Mouse (Mus musculus) NIH3T3 (cell line): Measurements from ENCODE around the gene Itm2b.
A peak's percentile ranks its signal among the peaks of the same experiment; 100 is the strongest.

ENCODE experiments used
- DNase-seq: peaks from one replicate; pipeline ENCODE4 v3.0.0-alpha.2; 2012; ENCODE audit warnings: low read depth

The Itm2b gene

DNA sequence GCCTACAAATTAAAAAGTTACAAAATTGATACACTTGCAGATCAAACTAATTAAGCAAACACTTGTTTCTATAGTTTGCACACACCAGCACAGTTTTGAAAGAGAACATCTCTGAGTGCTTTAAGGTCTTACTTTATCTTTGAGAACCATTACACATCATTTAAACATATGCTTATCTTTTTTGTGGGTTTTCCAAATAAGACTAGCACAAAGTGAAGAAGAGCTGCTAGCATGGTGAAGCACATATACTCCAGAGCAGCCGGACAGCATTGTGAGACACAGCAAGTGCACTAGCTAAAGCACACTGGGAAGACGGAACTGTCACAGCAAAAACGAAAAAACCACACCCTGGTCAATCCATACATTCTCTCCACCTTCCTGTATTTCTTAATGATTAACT, 62.9 kb downstream of the Itm2b start:
- no peak for DNase-seq

DNA sequence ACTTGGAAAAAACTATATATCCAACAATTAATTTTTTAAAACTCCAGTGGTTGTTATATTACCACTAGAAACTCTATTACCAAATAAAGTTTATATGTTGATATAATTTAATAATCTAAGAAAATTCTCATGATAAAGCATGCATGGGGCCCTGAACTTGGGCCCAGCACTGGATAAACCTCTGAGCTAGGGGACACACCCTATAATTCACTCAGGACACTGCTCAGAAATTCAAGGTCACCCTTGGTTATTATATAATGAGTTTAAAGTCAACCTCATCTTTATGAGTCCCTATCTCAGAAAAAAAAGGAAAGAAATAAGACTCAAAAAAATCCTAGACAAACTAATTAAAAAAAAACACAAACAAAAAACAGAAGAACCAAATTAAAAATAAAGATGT, 68.2 kb downstream of the Itm2b start:
- DNase-seq, result no peak

DNA sequence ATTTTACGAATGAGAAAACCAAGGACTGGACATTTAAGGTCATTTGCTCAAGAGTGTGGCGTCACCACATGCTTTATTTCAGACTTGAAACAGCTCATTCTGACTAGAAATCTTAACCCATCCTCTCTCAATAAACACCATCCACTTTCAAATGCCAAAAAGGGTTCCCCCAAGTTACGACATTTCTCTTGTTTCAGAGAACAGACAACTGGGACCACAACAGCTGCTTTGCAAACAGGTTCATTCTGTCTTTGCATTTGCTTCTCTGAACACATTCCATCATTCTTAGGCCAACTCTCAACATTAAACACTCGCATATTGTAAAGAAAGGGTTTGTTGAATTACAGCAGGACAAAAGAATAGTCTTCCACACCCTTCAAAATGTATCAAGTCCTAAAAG, 71.2 kb downstream of the Itm2b start:
- no peak for DNase-seq

DNA sequence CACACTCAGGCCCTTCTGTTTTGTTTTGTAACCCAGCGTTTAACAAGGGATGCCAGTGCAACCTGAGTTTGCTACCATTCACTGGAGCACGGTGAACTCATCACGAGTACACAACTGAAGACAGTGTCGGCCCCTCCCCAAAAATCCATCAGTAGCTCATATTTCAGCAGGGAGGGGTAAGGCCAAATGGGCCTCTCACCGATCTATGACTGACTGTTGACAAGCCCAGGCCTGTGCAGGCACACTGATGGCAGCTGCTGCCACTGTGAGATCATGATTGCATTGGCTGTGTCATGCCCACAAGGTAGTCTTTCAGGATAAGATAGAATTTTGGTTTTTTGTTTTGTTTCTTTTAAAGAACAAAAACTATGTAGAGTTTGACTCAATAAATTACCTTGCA, 71.7 kb downstream of the Itm2b start:
- peak; percentile 7 for DNase-seq

DNA sequence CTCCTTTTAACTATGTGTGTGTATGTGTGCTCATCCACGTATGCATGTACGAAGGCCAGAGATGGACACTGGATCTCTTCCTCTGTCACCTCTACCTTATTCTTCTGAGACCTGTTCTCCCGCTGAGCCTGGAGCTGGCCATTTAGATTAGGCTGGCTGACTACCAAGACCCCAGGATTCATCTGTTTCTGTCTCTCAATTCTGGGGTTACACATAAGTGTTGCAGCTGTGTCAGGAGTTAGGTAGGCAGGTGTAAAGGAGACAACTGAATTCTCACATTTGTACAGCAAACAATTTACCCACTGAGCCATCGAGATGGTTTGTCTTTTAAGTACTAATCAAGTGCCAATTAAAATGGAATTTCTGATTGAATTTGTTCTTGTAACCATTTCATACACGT, 72.2 kb downstream of the Itm2b start:
- DNase-seq, result no peak
